Comparison of ENCODE assay signal across 19 mouse cellular contexts in the genomic region with DNA sequence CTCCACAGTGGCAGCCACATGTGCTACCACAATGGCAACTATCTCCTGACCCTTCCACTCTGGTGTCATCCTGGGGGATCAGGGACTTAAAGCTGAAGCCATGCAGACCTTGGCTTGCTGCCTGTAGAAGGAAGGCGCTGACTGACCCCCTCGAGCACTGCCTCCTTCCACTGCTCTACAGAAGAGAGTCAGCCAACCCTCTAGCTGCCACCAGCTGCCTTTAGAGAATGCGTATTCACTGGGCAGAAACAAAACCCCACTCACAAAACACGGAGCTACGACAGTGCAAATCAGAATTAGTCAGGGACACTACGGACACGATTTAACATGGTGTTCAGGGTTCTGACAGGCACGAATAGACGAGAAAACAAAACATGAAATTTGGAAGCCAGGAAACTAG.
A peak's percentile ranks its signal among the peaks of the same experiment; 100 is the strongest.
DNase-seq lines count a peak whose midpoint lies in the region; ATAC-seq and TF ChIP-seq lines count a peak whose summit lies in the region.
"Had no signal": no experiment of that assay in that cellular context is flagged by ENCODE, and none has a peak within 500 bp of the region (broad histone marks: within the 10 kb centered on the region; RNA-seq: fewer than 3 reads in every experiment).

No protein-coding gene starts in this region.

- H3K36me3 ChIP-seq in midbrain, embryonic 12.5 days, result no peaks in the 10 kb centered on the region
- no peaks in the 10 kb centered on the region for H3K36me3 ChIP-seq in midbrain, embryonic 14.5 days (ENCODE audit: control insufficient read depth, insufficient read depth, low read length)
- no peaks in the 10 kb centered on the region for H3K36me3 ChIP-seq in forebrain, embryonic 12.5 days (replicated peaks)
- no peaks in the 10 kb centered on the region for H3K36me3 ChIP-seq in forebrain, embryonic 16.5 days (ENCODE audit: control insufficient read depth, insufficient read depth)
- H3K36me3 ChIP-seq: embryonic facial prominence, embryonic 10.5 days; heart, embryonic 13.5 days; hindbrain, embryonic 12.5 days had no signal

- 0 out of 2 replicates have a peak overlapping the region, but pooled peaks have one; percentile 3 for H3K4me2 ChIP-seq in midbrain, embryonic 12.5 days (replicated peaks)
- no peak overlapping the region for H3K4me2 ChIP-seq in midbrain, embryonic 14.5 days (ENCODE audit: low read length)
- H3K4me2 ChIP-seq in forebrain, embryonic 12.5 days, result no peak overlapping the region
- no peak overlapping the region for H3K4me2 ChIP-seq in forebrain, embryonic 16.5 days (ENCODE audit: low read length)
- H3K4me2 ChIP-seq: heart, embryonic 13.5 days; hindbrain, embryonic 12.5 days had no signal

- H3K27me3 ChIP-seq in midbrain, embryonic 12.5 days, result peaks cover 7% of the 10 kb centered on the region; the same call in 1 of the 2 replicates
- H3K27me3 ChIP-seq in midbrain, embryonic 14.5 days (ENCODE audit: control insufficient read depth, insufficient read depth, low read length), result no peaks in the 10 kb centered on the region
- 0 out of 2 replicates have a peak, but pooled peaks cover 4% of the 10 kb centered on the region for H3K27me3 ChIP-seq in forebrain, embryonic 12.5 days
- no peaks in the 10 kb centered on the region for H3K27me3 ChIP-seq in forebrain, embryonic 16.5 days (replicated peaks; ENCODE audit: control insufficient read depth, insufficient read depth, low read length)

- no peak for TF ChIP-seq POLR2A in brain, embryonic 14.5 days (IDR thresholded peaks at IDR 0.05; ENCODE audit: borderline replicate concordance, extremely low read depth, insufficient read depth, insufficient read length, poor library complexity, severe bottlenecking)

- no peak overlapping the region for H3K4me3 ChIP-seq in midbrain, embryonic 12.5 days
- H3K4me3 ChIP-seq in midbrain, embryonic 14.5 days (replicated peaks; ENCODE audit: low read depth, low read length), result no peak overlapping the region
- H3K4me3 ChIP-seq in forebrain, embryonic 12.5 days (replicated peaks), result no peak overlapping the region
- H3K4me3 ChIP-seq in forebrain, embryonic 16.5 days (replicated peaks; ENCODE audit: low read length), result no peak overlapping the region
- H3K4me3 ChIP-seq: embryonic facial prominence, embryonic 10.5 days; gastrocnemius, adult 2 months; heart, embryonic 13.5 days; hindbrain, embryonic 12.5 days had no signal

- H3K27ac ChIP-seq in midbrain, embryonic 12.5 days (replicated peaks), result no peak overlapping the region
- H3K27ac ChIP-seq in midbrain, embryonic 14.5 days (replicated peaks; ENCODE audit: low read depth, low read length), result no peak overlapping the region
- H3K27ac ChIP-seq in forebrain, embryonic 12.5 days, result 0 out of 2 replicates have a peak overlapping the region, but pooled peaks have one; percentile 13
- 0 out of 2 replicates have a peak overlapping the region, but pooled peaks have one; percentile 4 for H3K27ac ChIP-seq in forebrain, embryonic 16.5 days (ENCODE audit: low read length)
- H3K27ac ChIP-seq: embryonic facial prominence, embryonic 10.5 days; gastrocnemius, adult 2 months; heart, embryonic 13.5 days; hindbrain, embryonic 12.5 days had no signal

- H3K9ac ChIP-seq in midbrain, embryonic 12.5 days (replicated peaks), result no peak overlapping the region
- no peak overlapping the region for H3K9ac ChIP-seq in midbrain, embryonic 14.5 days (replicated peaks; ENCODE audit: low read length)
- no peak overlapping the region for H3K9ac ChIP-seq in forebrain, embryonic 12.5 days
- H3K9ac ChIP-seq in forebrain, embryonic 16.5 days (replicated peaks; ENCODE audit: low read depth, low read length), result no peak overlapping the region
- H3K9ac ChIP-seq: heart, embryonic 13.5 days; hindbrain, embryonic 12.5 days had no signal

- H3K4me1 ChIP-seq in midbrain, embryonic 12.5 days, result peaks cover 16% of the 10 kb centered on the region; the same call in 1 of the 2 replicates
- H3K4me1 ChIP-seq in midbrain, embryonic 14.5 days (ENCODE audit: control insufficient read depth, insufficient read depth, low read length), result no peaks in the 10 kb centered on the region
- peaks cover 14% of the 10 kb centered on the region; the same call in 1 of the 2 replicates for H3K4me1 ChIP-seq in forebrain, embryonic 12.5 days
- peaks cover 7% of the 10 kb centered on the region for H3K4me1 ChIP-seq in forebrain, embryonic 16.5 days (replicated peaks; ENCODE audit: control insufficient read depth, insufficient read depth, low read length)
- H3K4me1 ChIP-seq: heart, embryonic 13.5 days; hindbrain, embryonic 12.5 days had no signal

- DNase-seq in midbrain, embryonic 14.5 days, result no peak
- peak; percentile 68 for DNase-seq in brain, embryonic 14.5 days (ENCODE audit: low read depth)
- no peak for DNase-seq in lung, postnatal 4 days
- no peak for DNase-seq in gastrocnemius, postnatal 25 days
- DNase-seq: adrenal gland, adult 2 months; adrenal gland, postnatal 25 days; cerebellum, adult 2 months; cerebellum, postnatal 10 days; gastrocnemius, adult 2 months; gastrocnemius, postnatal 36 days; heart, adult 11 months; heart, postnatal 36 days had no signal

- no peak for TF ChIP-seq CTCF in brain, embryonic 14.5 days (IDR thresholded peaks at IDR 0.05; ENCODE audit: borderline replicate concordance, extremely low read depth, insufficient read depth, insufficient read length)

- ATAC-seq in midbrain, embryonic 12.5 days (ENCODE audit: low FRiP score, low read depth), result peak; percentile 49; the same call in 1 of the 2 replicates
- no peak for ATAC-seq in midbrain, embryonic 14.5 days (ENCODE audit: low FRiP score, low TSS enrichment)
- ATAC-seq in forebrain, embryonic 12.5 days (ENCODE audit: low FRiP score), result no peak
- ATAC-seq in forebrain, embryonic 16.5 days, result peak; percentile 48; the same call in 1 of the 2 replicates
- ATAC-seq: intestine, embryonic 16.5 days had no signal

- peaks cover 4% of the 10 kb centered on the region; the same call in 1 of the 2 replicates for H3K9me3 ChIP-seq in midbrain, embryonic 12.5 days
- 0 out of 2 replicates have a peak, but pooled peaks cover 3% of the 10 kb centered on the region for H3K9me3 ChIP-seq in midbrain, embryonic 14.5 days (ENCODE audit: control insufficient read depth, low read length)
- no peaks in the 10 kb centered on the region for H3K9me3 ChIP-seq in forebrain, embryonic 12.5 days
- H3K9me3 ChIP-seq in forebrain, embryonic 16.5 days (ENCODE audit: control insufficient read depth, low read length), result no peaks in the 10 kb centered on the region
- H3K9me3 ChIP-seq: embryonic facial prominence, embryonic 10.5 days; hindbrain, embryonic 12.5 days had no signal

- WGBS in midbrain, embryonic 12.5 days, result 61% methylated on average over 9 of the region's 9 CpGs
- 31% methylated on average over 9 of the region's 9 CpGs for WGBS in midbrain, embryonic 14.5 days
- 64% methylated on average over 9 of the region's 9 CpGs for WGBS in forebrain, embryonic 12.5 days
- 41% methylated on average over 9 of the region's 9 CpGs for WGBS in forebrain, embryonic 16.5 days

Comparison
In these comparisons a context has a peak if more than half of its experiments do, and no peak if none do; other contexts are left out.
1. ATAC-seq: peak in midbrain, embryonic 12.5 days (single experiment) and forebrain, embryonic 16.5 days (single experiment); none in midbrain, embryonic 14.5 days (single experiment) and forebrain, embryonic 12.5 days (single experiment).
2. H3K27ac ChIP-seq: peak in forebrain, embryonic 12.5 days (single experiment) and forebrain, embryonic 16.5 days (single experiment); none in midbrain, embryonic 12.5 days (single experiment) and midbrain, embryonic 14.5 days (single experiment).